Mouse (Mus musculus): Measurements from ENCODE around the gene Bglap3.
"Not testable (repeated sequence)": the region's sequence is repeated elsewhere in the genome, so short reads cannot be mapped to it uniquely, and the experiment has no call there.

Bglap3 gene

GRCm38 (mm10) chr3:88372643-88373042 is at the start of gene Bglap3:
Gene Bglap3 (minus strand): TSS chr3:88372743.
- DNase-seq (ENCODE audit: low spot score): not testable (repeated sequence)

GRCm38 (mm10) chr3:88422020-88422720 is 49.6 kb upstream of the Bglap3 start:
- DNase-seq (ENCODE audit: low spot score): no peak

DNA sequence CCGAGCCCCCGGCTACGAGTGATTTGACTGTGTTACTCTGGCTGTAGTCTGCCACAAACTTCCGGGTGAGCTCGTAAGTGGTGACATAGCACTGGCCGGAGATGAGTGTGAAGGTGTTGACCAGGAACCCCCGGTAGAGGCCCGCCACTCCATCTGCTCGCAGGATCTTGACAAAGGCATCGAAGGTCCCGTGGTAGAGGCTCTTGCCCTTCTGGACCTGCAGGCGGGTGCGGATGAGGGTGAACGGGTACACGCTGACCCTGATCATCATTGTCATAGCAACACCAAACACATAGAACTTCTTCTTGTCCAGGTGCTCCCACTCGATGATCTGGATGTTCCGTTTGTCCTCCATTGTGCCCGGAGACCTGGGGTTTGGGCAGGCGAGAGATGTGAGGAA is 48.2 kb upstream of the Bglap3 start:
- no peak for DNase-seq (ENCODE audit: low spot score)

- no peak for DNase-seq (ENCODE audit: low spot score)
These were observed 45.5 kb upstream of the Bglap3 start for GRCm38 (mm10) chr3:88418016-88418415.

GRCm38 (mm10) chr3:88415668-88416067 is 43.1 kb upstream of the Bglap3 start:
- no peak for DNase-seq (ENCODE audit: low spot score)

DNA sequence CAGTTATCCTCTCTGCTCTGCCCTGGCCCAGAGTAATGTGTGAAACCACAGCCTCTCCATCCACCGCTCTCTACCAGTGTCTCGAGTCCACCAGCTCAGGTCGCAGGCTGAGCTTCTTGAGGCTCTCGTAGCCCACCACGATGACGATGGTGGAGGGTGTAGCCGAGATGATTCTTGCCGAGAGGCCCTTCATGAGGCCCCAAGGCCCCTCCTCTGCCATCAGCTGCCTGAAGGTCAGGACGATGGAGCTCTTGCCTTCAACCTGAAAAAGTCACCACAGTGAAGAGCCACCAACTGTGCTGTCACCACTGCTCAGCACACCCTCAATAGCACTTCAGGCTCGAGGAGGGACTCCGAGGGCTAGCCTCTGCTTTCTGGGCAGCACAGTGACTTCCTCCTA is 40.1 kb upstream of the Bglap3 start:
- DNase-seq (ENCODE audit: low spot score): no peak

DNA sequence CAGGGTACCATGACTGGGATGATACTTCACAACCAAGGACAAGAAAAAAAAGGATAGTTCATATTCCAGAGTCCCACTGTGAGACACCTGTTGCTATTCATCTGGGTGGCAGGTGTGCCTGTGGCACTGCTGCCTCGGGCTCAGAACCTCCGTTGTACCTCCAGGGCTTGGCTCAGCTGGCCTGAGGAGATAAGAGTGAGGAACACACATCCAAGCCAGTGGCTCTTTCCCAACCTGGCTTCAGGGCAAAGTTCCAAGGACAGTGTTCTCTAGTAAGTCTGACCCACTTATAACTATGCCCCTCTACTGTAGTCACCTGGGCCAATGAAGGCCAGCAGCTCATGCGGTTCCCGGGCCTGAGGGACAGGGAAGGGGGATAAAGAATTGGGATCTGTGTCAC is 39.1 kb upstream of the Bglap3 start:
- no peak for DNase-seq (ENCODE audit: low spot score)

DNA sequence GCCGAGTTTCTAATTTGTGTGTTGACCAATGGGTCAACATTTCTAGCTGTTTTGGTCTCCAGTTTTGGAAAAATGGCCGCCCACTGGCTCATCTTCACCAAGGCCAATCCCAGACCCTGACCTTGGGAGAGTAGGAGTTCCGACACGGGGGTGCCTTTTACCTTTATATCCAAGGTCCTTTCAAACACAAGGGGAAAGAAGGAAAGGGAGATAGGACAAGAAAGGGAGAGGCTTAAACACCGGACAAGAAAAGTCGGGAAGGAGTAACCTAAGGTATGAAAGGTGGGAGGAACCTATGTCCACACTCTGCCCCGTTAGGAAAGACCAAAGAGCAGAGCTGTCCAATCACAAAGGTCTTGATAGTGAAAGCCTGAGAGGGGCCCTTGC is 38.1 kb upstream of the Bglap3 start:
- no peak for DNase-seq (ENCODE audit: low spot score)

GRCm38 (mm10) chr3:88409741-88410644 is 37.5 kb upstream of the Bglap3 start, which contains the start of gene Pmf1:
Gene Pmf1 (minus strand): TSS chr3:88410331.
- DNase-seq (ENCODE audit: low spot score): peak; percentile 74

GRCm38 (mm10) chr3:88408953-88409352 is 36.4 kb upstream of the Bglap3 start:
- DNase-seq (ENCODE audit: low spot score): no peak

DNA sequence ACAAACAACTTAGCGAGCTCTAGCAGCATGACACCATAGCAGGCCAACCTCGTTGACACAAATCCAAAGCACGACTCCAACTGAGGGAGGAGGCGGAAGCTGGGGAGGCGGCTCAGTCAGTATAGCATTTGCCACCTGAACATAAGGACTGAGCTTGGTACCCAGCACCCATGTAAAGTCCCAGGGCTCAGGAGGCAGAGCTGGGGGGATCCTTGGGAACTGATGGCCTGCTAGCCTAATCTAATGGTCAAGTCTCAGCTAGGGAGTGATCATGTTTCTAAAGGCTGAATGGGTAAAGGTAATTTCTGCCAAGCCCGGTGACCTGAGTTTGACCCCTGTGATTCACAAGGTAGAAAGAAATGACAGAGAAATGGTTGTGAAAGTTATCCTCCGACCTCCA is 35.0 kb upstream of the Bglap3 start:
- no peak for DNase-seq (ENCODE audit: low spot score)

GRCm38 (mm10) chr3:88407090-88407489 is 34.5 kb upstream of the Bglap3 start:
- no peak for DNase-seq (ENCODE audit: low spot score)

DNA sequence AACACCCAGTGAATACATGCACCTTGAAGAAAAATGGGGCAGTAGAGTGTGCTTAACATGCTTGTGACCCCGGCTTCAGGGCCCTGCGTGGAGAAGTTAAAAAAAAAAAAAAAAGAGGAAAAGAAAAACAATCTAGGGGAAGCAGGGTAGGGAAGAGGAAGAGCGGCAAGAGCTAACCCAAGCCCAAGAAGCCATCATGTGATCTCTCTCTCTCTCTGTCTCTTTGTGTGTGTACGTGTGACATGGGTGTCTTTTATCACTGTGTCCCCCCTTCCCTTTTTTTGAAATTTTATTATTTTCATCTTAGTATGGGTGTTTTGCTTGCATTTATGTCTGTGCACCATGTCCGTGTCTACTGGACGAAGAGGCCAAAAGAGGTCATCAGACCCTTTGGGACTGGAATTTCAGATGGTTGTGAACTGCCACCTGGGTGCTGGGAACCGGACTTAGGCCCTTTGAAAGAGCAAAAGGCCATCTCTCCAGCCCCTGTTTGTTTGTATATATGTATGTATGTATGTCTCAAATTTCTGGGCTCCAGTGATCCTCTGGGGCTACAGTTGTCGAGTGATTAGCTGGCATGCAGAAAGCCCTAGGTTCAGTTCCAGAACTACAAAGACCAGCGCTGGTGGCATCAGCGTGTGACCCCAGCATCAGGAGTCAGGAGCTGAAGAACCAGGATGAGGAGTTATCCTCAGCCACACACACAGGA is 31.1 kb upstream of the Bglap3 start:
- no peak for DNase-seq (ENCODE audit: low spot score)

GRCm38 (mm10) chr3:88398666-88399065 is 26.1 kb upstream of the Bglap3 start:
- DNase-seq (ENCODE audit: low spot score): no peak

GRCm38 (mm10) chr3:88395742-88396141 is 23.2 kb upstream of the Bglap3 start:
- no peak for DNase-seq (ENCODE audit: low spot score)

DNA sequence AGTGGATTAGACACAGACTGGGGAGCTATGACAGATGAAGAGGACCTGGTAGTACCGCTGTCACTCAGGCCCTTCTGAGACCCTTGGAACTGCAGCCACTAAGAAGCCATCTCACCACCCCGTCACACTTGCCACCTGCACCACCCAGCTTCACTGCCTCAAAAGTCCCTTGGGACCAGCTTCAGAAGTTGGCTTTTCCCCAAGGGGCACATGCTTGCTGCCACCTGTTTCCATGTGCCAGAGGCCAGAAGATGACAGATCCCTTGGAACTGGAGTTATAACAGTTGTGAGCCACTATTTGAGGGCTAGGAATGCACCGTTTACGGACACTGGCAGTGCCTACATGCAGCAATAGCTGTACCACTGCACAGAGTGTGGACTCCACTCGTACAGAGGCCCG is 22.7 kb upstream of the Bglap3 start:
- no peak for DNase-seq (ENCODE audit: low spot score)

- no peak for DNase-seq (ENCODE audit: low spot score)
These were observed 21.3 kb upstream of the Bglap3 start for GRCm38 (mm10) chr3:88393776-88394375.

GRCm38 (mm10) chr3:88384364-88384763 is 11.8 kb upstream of the Bglap3 start, which contains the start of gene Bglap:
Gene Bglap (minus strand): TSS chr3:88384464.
- no peak for DNase-seq (ENCODE audit: low spot score)

- not testable (repeated sequence) for DNase-seq (ENCODE audit: low spot score)
These were observed 9.8 kb upstream of the Bglap3 start for GRCm38 (mm10) chr3:88382383-88382782.

DNA sequence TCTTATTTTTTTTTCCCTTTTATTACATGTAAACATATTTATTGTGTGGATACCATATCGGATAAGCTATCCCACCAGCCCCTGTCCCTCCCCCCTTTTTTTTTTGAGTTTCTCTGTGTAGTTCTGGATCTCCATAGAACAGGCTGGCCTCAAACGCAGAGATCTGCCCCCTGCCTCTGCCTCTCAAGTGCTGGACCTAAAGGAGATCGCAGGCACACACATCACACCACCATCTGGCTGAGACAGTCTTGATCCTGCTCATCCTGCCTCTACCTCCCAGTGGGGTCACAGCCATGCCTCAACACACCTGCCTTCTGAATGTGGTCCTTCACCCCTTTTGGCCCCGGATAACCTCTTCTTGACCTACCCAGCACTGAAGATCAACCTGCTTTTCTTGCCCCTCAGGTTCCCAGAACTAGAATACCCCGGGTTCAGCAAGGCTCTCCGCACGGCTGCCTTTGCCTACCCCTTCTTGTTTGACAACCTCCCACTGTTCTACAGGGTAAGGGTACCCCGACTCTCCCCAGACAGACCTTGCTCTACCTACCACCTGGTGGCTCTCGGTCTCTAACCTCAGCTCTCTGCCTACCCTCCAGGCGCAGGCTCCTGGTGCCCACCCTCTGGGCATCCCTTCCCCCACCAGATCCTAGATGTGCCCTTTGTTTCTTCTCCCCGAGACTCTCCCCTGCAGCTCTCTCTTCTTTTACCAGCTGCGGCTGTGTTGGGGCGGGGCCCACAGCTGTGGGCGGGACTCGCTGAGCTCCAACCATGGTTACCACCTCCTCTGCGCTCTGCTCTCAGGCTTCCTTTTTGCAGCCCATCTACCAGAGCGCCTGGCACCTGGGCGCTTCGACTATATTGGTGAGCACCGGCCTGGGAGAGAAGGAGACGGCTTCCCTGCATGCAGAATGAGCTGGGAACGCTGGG is 9.1 kb upstream of the Bglap3 start:
- not testable (repeated sequence) for DNase-seq (ENCODE audit: low spot score)

- DNase-seq (ENCODE audit: low spot score): not testable (repeated sequence)
These were observed 6.1 kb upstream of the Bglap3 start, which contains the start of gene Bglap2 for GRCm38 (mm10) chr3:88378599-88378998. Gene Bglap2 (minus strand): TSS chr3:88378699.

All from urinary bladder, postnatal 10 days (tissue).